23 mouse cellular contexts compared by ENCODE assay signal in the genomic region with DNA sequence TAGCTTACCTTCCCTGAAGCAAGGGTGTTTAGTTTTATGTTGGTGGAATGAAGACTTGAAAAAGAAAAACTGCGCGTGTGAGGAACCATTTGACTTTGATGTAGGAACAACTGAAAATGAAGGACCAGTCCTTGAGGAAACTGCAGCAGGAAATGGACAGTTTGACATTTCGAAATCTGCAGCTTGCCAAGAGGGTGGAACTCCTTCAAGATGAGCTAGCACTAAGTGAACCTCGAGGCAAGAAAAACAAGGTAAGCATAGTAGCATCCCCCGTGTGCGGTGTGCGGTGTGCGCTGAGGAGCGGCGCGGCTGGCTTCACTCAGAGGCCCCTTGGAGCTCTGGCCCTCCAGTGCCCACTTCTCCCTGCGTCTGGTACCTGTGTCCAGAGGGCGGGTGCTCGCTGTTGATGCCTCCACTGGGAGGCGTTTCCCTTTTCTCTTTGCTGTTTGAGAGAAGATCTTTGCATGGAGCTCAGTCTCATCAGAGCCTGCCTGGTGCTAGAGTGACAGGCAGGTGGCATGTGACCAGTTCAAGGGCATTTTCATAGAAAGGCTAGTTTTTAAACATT. TPM values are rescaled to one million over a fixed set of nuclear protein-coding genes. Genes with fewer than 3 reads are reported as not detected.
A peak's percentile ranks its signal among the peaks of the same experiment; 100 is the strongest.
DNase-seq lines count a peak whose midpoint lies in the region; ATAC-seq and TF ChIP-seq lines count a peak whose summit lies in the region.
"Had no signal": no experiment of that assay in that cellular context is flagged by ENCODE, and none has a peak within 500 bp of the region (broad histone marks: within the 10 kb centered on the region; RNA-seq: fewer than 3 reads in every experiment).

No protein-coding gene starts in this region.

- no peak overlapping the region for H3K9ac ChIP-seq in lung, postnatal 0 days (replicated peaks; ENCODE audit: low read depth)
- H3K9ac ChIP-seq in intestine, postnatal 0 days (ENCODE audit: low read depth, low read length) = no peak overlapping the region
- H3K9ac ChIP-seq: forebrain, embryonic 13.5 days; forebrain, postnatal 0 days; heart, embryonic 15.5 days; hindbrain, embryonic 13.5 days had no signal

- no peak for TF ChIP-seq EP300 in lung, postnatal 0 days (IDR thresholded peaks at IDR 0.05)

- no peak overlapping the region for H3K27ac ChIP-seq in lung, postnatal 0 days (ENCODE audit: low read length)
- H3K27ac ChIP-seq in intestine, postnatal 0 days (ENCODE audit: low read depth, low read length) = no peak overlapping the region
- H3K27ac ChIP-seq: embryonic facial prominence, embryonic 10.5 days; forebrain, embryonic 13.5 days; gastrocnemius, adult 2 months; heart, embryonic 15.5 days; hindbrain, embryonic 13.5 days had no signal

- no peaks in the 10 kb centered on the region for H3K9me3 ChIP-seq in lung, postnatal 0 days (ENCODE audit: low read length)
- no peaks in the 10 kb centered on the region for H3K9me3 ChIP-seq in intestine, postnatal 0 days (ENCODE audit: control insufficient read depth)
- H3K9me3 ChIP-seq: embryonic facial prominence, embryonic 10.5 days; forebrain, embryonic 13.5 days; heart, embryonic 15.5 days; hindbrain, embryonic 13.5 days had no signal

- no peak overlapping the region for H3K4me2 ChIP-seq in lung, postnatal 0 days (replicated peaks; ENCODE audit: low read depth, low read length)
- H3K4me2 ChIP-seq in intestine, postnatal 0 days (replicated peaks; ENCODE audit: low read depth) = no peak overlapping the region
- H3K4me2 ChIP-seq: forebrain, embryonic 13.5 days; heart, embryonic 11.5 days; heart, embryonic 15.5 days; hindbrain, embryonic 13.5 days had no signal

- ATAC-seq in lung, postnatal 0 days = no peak
- ATAC-seq in common myeloid progenitor, adult 5-6 weeks (replicated peaks; ENCODE audit: low read depth, poor library complexity, severe bottlenecking) = peak; percentile 58
- peak; percentile 59 for ATAC-seq in megakaryocyte progenitor cell, adult 5-6 weeks (replicated peaks; ENCODE audit: poor library complexity)
- ATAC-seq in intestine, postnatal 0 days = no peak
- ATAC-seq: forebrain, embryonic 13.5 days; forebrain, postnatal 0 days had no signal

- H3K4me3 ChIP-seq in lung, postnatal 0 days (ENCODE audit: low read depth, low read length) = no peak overlapping the region
- no peak overlapping the region for H3K4me3 ChIP-seq in intestine, postnatal 0 days (ENCODE audit: low read depth, low read length)
- H3K4me3 ChIP-seq: embryonic facial prominence, embryonic 10.5 days; forebrain, embryonic 13.5 days; gastrocnemius, adult 2 months; heart, embryonic 15.5 days; hindbrain, embryonic 13.5 days had no signal

- whole genome bisulfite sequencing in lung, postnatal 0 days = 70% methylated on average over 15 of the region's 15 CpGs
- 82% methylated on average over 15 of the region's 15 CpGs for WGBS in intestine, postnatal 0 days

- peaks cover 15% of the 10 kb centered on the region; the same call in 1 of the 2 replicates for H3K36me3 ChIP-seq in lung, postnatal 0 days (ENCODE audit: insufficient read depth, low read length)
- H3K36me3 ChIP-seq in intestine, postnatal 0 days (ENCODE audit: control insufficient read depth, insufficient read depth) = peaks cover 44% of the 10 kb centered on the region

- TF ChIP-seq CTCF in lung, postnatal 0 days (IDR thresholded peaks at IDR 0.05) = no peak
- TF ChIP-seq CTCF in intestine, postnatal 0 days (IDR thresholded peaks at IDR 0.05; ENCODE audit: low read depth) = no peak

- H3K4me1 ChIP-seq in lung, postnatal 0 days (ENCODE audit: insufficient read depth, low read depth, low read length) = no peaks in the 10 kb centered on the region
- H3K4me1 ChIP-seq in intestine, postnatal 0 days (replicated peaks; ENCODE audit: control insufficient read depth, insufficient read depth, low read length) = 0 out of 2 replicates have a peak, but pooled peaks cover 2% of the 10 kb centered on the region
- H3K4me1 ChIP-seq: heart, embryonic 15.5 days had no signal

- H3K27me3 ChIP-seq in lung, postnatal 0 days (replicated peaks; ENCODE audit: insufficient read depth, low read length) = no peaks in the 10 kb centered on the region
- H3K27me3 ChIP-seq in intestine, postnatal 0 days (replicated peaks; ENCODE audit: control insufficient read depth, insufficient read depth, low read length) = no peaks in the 10 kb centered on the region
- H3K27me3 ChIP-seq: CH12.LX; forebrain, embryonic 13.5 days; heart, embryonic 15.5 days; hindbrain, embryonic 13.5 days had no signal

- peak; percentile 27 to 35 for DNase-seq in adrenal gland, postnatal 36 days
- no peak for DNase-seq in adrenal gland, adult 18-20 months (ENCODE audit: low spot score in 2 of 2)
- peak; percentile 37 for DNase-seq in lung, postnatal 0 days (ENCODE audit: low spot score)
- DNase-seq in lung, postnatal 4 days = no peak
- no peak for DNase-seq in right cerebral cortex, postnatal 10 days (ENCODE audit: low spot score in 2 of 2)
- DNase-seq: cerebellum, adult 18-20 months; cerebellum, adult 9-11 months; cerebellum, postnatal 36 days; forebrain, postnatal 0 days; gastrocnemius, adult 2 months; gastrocnemius, postnatal 25 days; heart, postnatal 14 days; kidney, adult 11 months had no signal

RNA-seq across cellular contexts. Expression of a gene that starts 15.4 kb away (rescaled TPM):
- 10 to 100 TPM; 39.7 to 64.5 TPM for total RNA-seq in adrenal gland, postnatal 36 days (2021)
- 10 to 100 TPM; 40.0 to 48.9 TPM for total RNA-seq in adrenal gland, adult 18-20 months (2021)
- 18.6 TPM in 2 replicates for polyA plus RNA-seq in lung, postnatal 0 days (2015; fragmentation: Nextera tagmentation; extraction: Ambion mirVana)
- 40.4 and 41.8 TPM in 2 replicates for total RNA-seq in common myeloid progenitor, adult 5-6 weeks (2017)
- total RNA-seq in megakaryocyte progenitor cell, adult 5-6 weeks (2015) = 75.6 and 77.2 TPM in 2 replicates
- total RNA-seq in megakaryocyte progenitor cell, adult 5-6 weeks (2017) = 83.1 and 85.8 TPM in 2 replicates
- 25.8 and 27.2 TPM in 2 replicates for polyA plus RNA-seq in intestine, postnatal 0 days (2015; fragmentation: Nextera tagmentation; extraction: Ambion mirVana)

RNA-seq across cellular contexts. Expression of a gene that starts 52.2 kb away (rescaled TPM):
- total RNA-seq in adrenal gland, postnatal 36 days (2021) = 10 to 100 TPM; 28.7 to 41.5 TPM
- total RNA-seq in adrenal gland, adult 18-20 months (2021) = 10 to 100 TPM; 28.3 to 32.3 TPM
- polyA plus RNA-seq in lung, postnatal 0 days (2015; fragmentation: Nextera tagmentation; extraction: Ambion mirVana) = 6.4 and 6.9 TPM in 2 replicates
- total RNA-seq in common myeloid progenitor, adult 5-6 weeks (2017) = not detected in 2 replicates
- total RNA-seq in megakaryocyte progenitor cell, adult 5-6 weeks (2015) = not detected in 2 replicates
- total RNA-seq in megakaryocyte progenitor cell, adult 5-6 weeks (2017) = not detected in 2 replicates
- polyA plus RNA-seq in intestine, postnatal 0 days (2015; fragmentation: Nextera tagmentation; extraction: Ambion mirVana) = 3.7 and 3.9 TPM in 2 replicates
- total RNA-seq: hematopoietic stem cell, adult 5-6 weeks had no signal

Comparison
In these comparisons a context has a peak if more than half of its experiments do, and no peak if none do; other contexts are left out.
1. DNase-seq: peak in adrenal gland, postnatal 36 days (2 of 2) and lung, postnatal 0 days (single experiment); none in adrenal gland, adult 18-20 months (0 of 2), lung, postnatal 4 days (0 of 2) and right cerebral cortex, postnatal 10 days (0 of 2).
2. ATAC-seq: peak in common myeloid progenitor, adult 5-6 weeks (single experiment) and megakaryocyte progenitor cell, adult 5-6 weeks (single experiment); none in lung, postnatal 0 days (single experiment) and intestine, postnatal 0 days (single experiment).
3. RNA of a gene that starts 52.2 kb away (total RNA-seq): 28.7 to 41.5 TPM in adrenal gland, postnatal 36 days and 28.3 to 32.3 TPM in adrenal gland, adult 18-20 months; not detected in common myeloid progenitor, adult 5-6 weeks and not detected in megakaryocyte progenitor cell, adult 5-6 weeks; every median in the first group is over 10 times any median in the second.